Mouse (Mus musculus) midbrain, embryonic 11.5 days (tissue): ENCODE measurements around the gene Akap8l. TPM values are rescaled to one million over a fixed set of nuclear protein-coding genes. Genes with fewer than 3 reads are reported as not detected.
A peak's percentile ranks its signal among the peaks of the same experiment; 100 is the strongest.

Experiments
- ATAC-seq: fragments of 200-750 bp; cut with Nextera tagmentation; 2 replicates; pipeline ENCODE4 v1.8.0; 2017; ENCODE audit warnings: moderate TSS enrichment, moderate library complexity; ENCODE audit not compliant: low FRiP score
- DNase-seq: peaks from one replicate; pipeline ENCODE4 v3.0.0; 2015; ENCODE audit warnings: low spot score; ENCODE audit errors: missing footprints
- H3K27ac ChIP-seq: fragments of 300-500 bp; sonication (generic); 2 replicates; pipeline ENCODE4 v1.5.1; 2014; ENCODE audit warnings: low read depth, low read length
- H3K27me3 ChIP-seq: fragments of 300-500 bp; sonication (generic); 2 replicates; pipeline ENCODE4 v1.6.1; 2014; ENCODE audit warnings: mild to moderate bottlenecking, low read length, moderate library complexity, mixed read lengths; ENCODE audit not compliant: control insufficient read depth, insufficient read depth
- H3K36me3 ChIP-seq: fragments of 300-500 bp; sonication (generic); 2 replicates; pipeline ENCODE4 v1.6.1; 2014; ENCODE audit warnings: mild to moderate bottlenecking, low read length, moderate library complexity, mixed read lengths; ENCODE audit not compliant: control insufficient read depth, insufficient read depth
- H3K4me1 ChIP-seq: fragments of 300-500 bp; sonication (generic); 2 replicates; pipeline ENCODE4 v1.6.1; 2014; ENCODE audit warnings: low read length; ENCODE audit not compliant: control insufficient read depth, insufficient read depth
- H3K4me2 ChIP-seq: fragments of 300-500 bp; sonication (generic); 2 replicates; pipeline ENCODE4 v1.6.1; 2014; ENCODE audit warnings: mild to moderate bottlenecking, moderate library complexity
- H3K4me3 ChIP-seq: fragments of 300-500 bp; sonication (generic); 2 replicates; pipeline ENCODE4 v1.5.1; 2014; ENCODE audit warnings: low read depth, low read length
- H3K9ac ChIP-seq: fragments of 300-500 bp; sonication (generic); 2 replicates; pipeline ENCODE4 v1.6.1; 2014; ENCODE audit warnings: low read length
- H3K9me3 ChIP-seq: fragments of 300-500 bp; sonication (generic); 2 replicates; pipeline ENCODE4 v1.6.1; 2016; ENCODE audit warnings: low read length; ENCODE audit not compliant: control insufficient read depth
- WGBS: fragments of 180-500 bp; shearing (Covaris S2); extraction: QIAGEN DNeasy Blood & Tissue Kit; methylation state at CpG from one replicate; pipeline ENCODE4 v1.1.7; 2014; 5-methylcytosine and 5-hydroxymethylcytosine counted together
- polyA plus RNA-seq: library from polyadenylated mRNA; unstranded; fragments of >200 nt; fragmentation: Nextera tagmentation; extraction: Ambion mirVana; gene quantifications from 2 replicates; pipeline ENCODE4 v1.2.1, GENCODE M21; 2014

Akap8l gene
- polyA plus RNA-seq, 1 experiment from 2014 or later = 67.1 TPM

GRCm38 (mm10) chr17:32363821-32364301 is 13.5 kb upstream of the Akap8l start:
- H3K27me3 ChIP-seq = no peaks in the 10 kb centered on the region
- H3K9ac ChIP-seq = peak overlapping the region; percentile 94
- H3K4me2 ChIP-seq = peak overlapping the region; percentile 48
- under 1% methylated on average over 38 of the region's 50 CpGs for WGBS
- H3K4me1 ChIP-seq = peaks cover 10% of the 10 kb centered on the region
- H3K36me3 ChIP-seq = peaks cover 18% of the 10 kb centered on the region; the same call in 1 of the 2 replicates
- H3K9me3 ChIP-seq = no peaks in the 10 kb centered on the region
- DNase-seq (peak; percentile 94), ATAC-seq (peak; percentile 68)
- peak overlapping the region; percentile 85 for H3K4me3 ChIP-seq
- H3K27ac ChIP-seq = peak overlapping the region; percentile 50

- Histone ChIP-seq H3K27ac (no peak overlapping the region), H3K4me1 (peaks cover 10% of the 10 kb centered on the region), H3K4me3 (no peak overlapping the region; the same call in 1 of the 2 replicates), H3K9ac (peak overlapping the region; percentile 94; the same call in 1 of the 2 replicates), H3K4me2 (peak overlapping the region; percentile 48), H3K36me3 (peaks cover 28% of the 10 kb centered on the region), H3K9me3 (no peaks in the 10 kb centered on the region), H3K27me3 (no peaks in the 10 kb centered on the region)
- 84% methylated on average over 4 of the region's 4 CpGs for WGBS
- ATAC-seq (no peak), DNase-seq (peak; percentile 62)
Measured at GRCm38 (mm10) chr17:32362686-32363085, 12.3 kb upstream of the Akap8l start.

- 91% methylated on average over 16 of the region's 18 CpGs for WGBS
- Histone ChIP-seq H3K9ac (no peak overlapping the region), H3K27ac (no peak overlapping the region), H3K9me3 (no peaks in the 10 kb centered on the region), H3K4me1 (peaks cover 10% of the 10 kb centered on the region), H3K27me3 (no peaks in the 10 kb centered on the region), H3K36me3 (peaks cover 38% of the 10 kb centered on the region), H3K4me3 (no peak overlapping the region), H3K4me2 (no peak overlapping the region)
- ATAC-seq = no peak
- DNase-seq = no peak
Measured at GRCm38 (mm10) chr17:32359928-32360327, 9.5 kb upstream of the Akap8l start.

GRCm38 (mm10) chr17:32358943-32359340 is 8.5 kb upstream of the Akap8l start:
- peaks cover 44% of the 10 kb centered on the region for H3K36me3 ChIP-seq
- H3K4me3 ChIP-seq = no peak overlapping the region
- H3K9me3 ChIP-seq = no peaks in the 10 kb centered on the region
- H3K4me2 ChIP-seq = no peak overlapping the region
- WGBS = 97% methylated on average over 6 of the region's 6 CpGs
- no peak overlapping the region for H3K9ac ChIP-seq
- no peak overlapping the region for H3K27ac ChIP-seq
- no peaks in the 10 kb centered on the region for H3K27me3 ChIP-seq
- H3K4me1 ChIP-seq = peaks cover 12% of the 10 kb centered on the region
- ATAC-seq = no peak
- peak; percentile 49 for DNase-seq

GRCm38 (mm10) chr17:32358192-32358942 is 8.0 kb upstream of the Akap8l start:
- WGBS = 93% methylated on average over 7 of the region's 7 CpGs
- peaks cover 44% of the 10 kb centered on the region for H3K36me3 ChIP-seq

GRCm38 (mm10) chr17:32356766-32357760 is 6.7 kb upstream of the Akap8l start:
- Histone ChIP-seq H3K9ac (no peak overlapping the region), H3K36me3 (peaks cover 44% of the 10 kb centered on the region), H3K4me1 (peaks cover 2% of the 10 kb centered on the region), H3K9me3 (no peaks in the 10 kb centered on the region), H3K4me3 (no peak overlapping the region), H3K4me2 (no peak overlapping the region), H3K27ac (no peak overlapping the region), H3K27me3 (no peaks in the 10 kb centered on the region)
- 82% methylated on average over 24 of the region's 24 CpGs for WGBS
- no peak for ATAC-seq
- DNase-seq = peak; percentile 82

More at GRCm38 (mm10) chr17:32358192-32358942, 8.0 kb upstream of the Akap8l start:
- Histone ChIP-seq H3K9ac (no peak overlapping the region), H3K4me1 (peaks cover 12% of the 10 kb centered on the region), H3K4me3 (no peak overlapping the region), H3K9me3 (no peaks in the 10 kb centered on the region), H3K4me2 (no peak overlapping the region), H3K27ac (no peak overlapping the region), H3K27me3 (no peaks in the 10 kb centered on the region)
- peak; percentile 68 for DNase-seq
- ATAC-seq = no peak

GRCm38 (mm10) chr17:32356281-32356680 is 5.9 kb upstream of the Akap8l start:
- 86% methylated on average over 9 of the region's 9 CpGs for WGBS
- no peak overlapping the region for H3K4me2 ChIP-seq
- DNase-seq (peak; percentile 45), ATAC-seq (no peak)
- H3K9me3 ChIP-seq = no peaks in the 10 kb centered on the region
- no peak overlapping the region for H3K27ac ChIP-seq
- H3K4me1 ChIP-seq = peaks cover 2% of the 10 kb centered on the region
- H3K27me3 ChIP-seq = no peaks in the 10 kb centered on the region
- H3K4me3 ChIP-seq = no peak overlapping the region
- H3K36me3 ChIP-seq = peaks cover 41% of the 10 kb centered on the region
- no peak overlapping the region for H3K9ac ChIP-seq

- DNase-seq (peak; percentile 53), ATAC-seq (no peak)
- Histone ChIP-seq H3K4me2 (no peak overlapping the region), H3K27ac (no peak overlapping the region), H3K27me3 (no peaks in the 10 kb centered on the region), H3K4me1 (peaks cover 2% of the 10 kb centered on the region), H3K9ac (no peak overlapping the region), H3K9me3 (no peaks in the 10 kb centered on the region), H3K36me3 (peaks cover 35% of the 10 kb centered on the region), H3K4me3 (no peak overlapping the region)
- WGBS = 95% methylated on average over 6 of the region's 6 CpGs
Measured at GRCm38 (mm10) chr17:32355031-32355430, 4.6 kb upstream of the Akap8l start.
